Mouse (Mus musculus) leukemia stem cell, adult 10-12 weeks (primary cell): ENCODE results near the gene Flvcr2. TPM values are rescaled to one million over a fixed set of nuclear protein-coding genes. Genes with fewer than 3 reads are reported as not detected.

ENCODE experiments used
- polyA plus RNA-seq: library from polyadenylated mRNA; stranded (reverse); fragments of >175 nt; gene quantifications from 2 replicates; pipeline ENCODE4 v1.2.3, GENCODE M21; 2012; ENCODE audit warnings: low replicate concordance

Flvcr2 gene
- 0.07 TPM in 1 of 2 replicates, not detected in the other for polyA plus RNA-seq

DNA sequence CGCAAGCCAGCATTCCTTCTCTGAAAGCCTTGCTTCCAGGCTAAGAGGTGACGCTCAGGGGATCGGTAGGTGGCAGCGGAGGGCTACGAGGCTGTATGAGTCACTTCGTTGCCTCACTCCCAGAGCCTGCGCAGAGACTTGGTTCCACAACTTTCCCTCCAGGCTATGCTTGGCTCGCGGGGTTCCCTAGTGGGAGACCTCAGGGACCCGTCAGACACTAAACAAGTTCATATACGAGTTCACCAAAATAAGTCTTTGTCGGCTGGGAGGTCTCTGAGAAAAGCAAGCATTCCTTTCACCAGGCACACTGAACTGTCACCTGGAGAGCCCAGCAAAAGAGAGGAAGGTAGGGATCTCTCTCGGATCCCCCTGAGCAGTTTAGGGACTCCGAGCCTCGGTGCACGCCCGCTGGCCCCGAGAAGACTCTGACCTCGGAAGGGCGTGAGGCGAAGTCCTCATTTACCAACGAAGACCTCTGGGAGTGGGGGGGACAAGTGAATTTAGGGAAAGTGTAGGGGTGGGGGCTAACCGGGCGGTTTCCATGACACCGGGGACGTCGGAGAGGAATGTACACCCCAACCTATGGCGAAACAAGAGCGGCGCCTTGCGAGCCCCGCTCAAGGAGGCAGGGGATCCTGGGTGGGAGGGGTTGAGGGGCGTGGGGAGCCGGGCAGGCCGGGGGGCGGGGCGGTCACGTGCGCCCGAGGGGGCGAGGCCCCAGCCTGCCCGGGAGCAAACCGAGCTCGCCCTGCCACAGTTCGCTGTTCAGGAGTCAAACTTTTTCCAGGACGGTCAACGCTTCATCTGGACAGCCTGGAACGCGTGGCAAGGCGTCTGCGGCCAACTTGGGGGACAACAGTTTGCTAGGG, at the start of gene Flvcr2:
TSS of gene Flvcr2 (plus strand) at position 713 of the 869 bp plus-strand sequence.

GRCm38 (mm10) chr12:85824438-85825264, 78.3 kb downstream of the Flvcr2 start, which contains the start of the genes Erg28 and Ttll5:
Erg28 (minus strand) TSS chr12:85824550.
Ttll5 (plus strand) TSS chr12:85824659.

Other genes starting within 250 kb of the Flvcr2 start
- 2.4 and 4.1 TPM in 2 replicates for gene Jdp2, start 147.5 kb upstream of the Flvcr2 start, polyA plus RNA-seq
- 5.9 and 11.5 TPM in 2 replicates for gene Batf, start 59.9 kb upstream of the Flvcr2 start, polyA plus RNA-seq
- gene Erg28, start 78.0 kb downstream of the Flvcr2 start, polyA plus RNA-seq = 1.2 and 5.1 TPM in 2 replicates
- 2.8 and 10.2 TPM in 2 replicates for gene Ttll5, start 78.1 kb downstream of the Flvcr2 start, polyA plus RNA-seq